Mouse (Mus musculus): ENCODE results near the gene Efna3. TPM values are rescaled to one million over a fixed set of nuclear protein-coding genes. Genes with fewer than 3 reads are reported as not detected.

The Efna3 gene
- total RNA-seq, 2 experiments from 2014 or later, result 77.1 to 82.6 TPM

DNA sequence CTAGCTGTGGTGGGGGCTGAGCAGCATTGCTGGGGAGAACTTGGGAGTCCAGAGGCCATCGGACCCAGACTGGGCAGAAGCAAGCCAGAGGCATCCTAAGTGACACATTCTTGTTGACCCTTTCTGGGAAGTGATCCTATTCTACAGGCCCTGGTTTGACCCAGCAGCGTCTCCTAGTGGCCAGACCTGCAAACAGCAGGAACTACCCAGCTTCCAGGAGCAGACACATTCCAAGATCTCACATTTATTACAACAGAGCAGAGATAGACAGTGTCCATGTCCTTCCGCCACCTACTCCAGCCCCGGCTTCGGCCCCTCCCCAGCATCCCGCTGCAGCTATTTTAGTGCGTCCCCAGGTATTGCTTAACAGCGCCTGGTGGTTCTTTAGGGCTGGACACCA is 16.7 kb upstream of the Efna3 start:
- DNase-seq (ENCODE audit: extremely low spot score in 1 of 2, low spot score in 1 of 2), result peak; percentile 63 to 77

DNA sequence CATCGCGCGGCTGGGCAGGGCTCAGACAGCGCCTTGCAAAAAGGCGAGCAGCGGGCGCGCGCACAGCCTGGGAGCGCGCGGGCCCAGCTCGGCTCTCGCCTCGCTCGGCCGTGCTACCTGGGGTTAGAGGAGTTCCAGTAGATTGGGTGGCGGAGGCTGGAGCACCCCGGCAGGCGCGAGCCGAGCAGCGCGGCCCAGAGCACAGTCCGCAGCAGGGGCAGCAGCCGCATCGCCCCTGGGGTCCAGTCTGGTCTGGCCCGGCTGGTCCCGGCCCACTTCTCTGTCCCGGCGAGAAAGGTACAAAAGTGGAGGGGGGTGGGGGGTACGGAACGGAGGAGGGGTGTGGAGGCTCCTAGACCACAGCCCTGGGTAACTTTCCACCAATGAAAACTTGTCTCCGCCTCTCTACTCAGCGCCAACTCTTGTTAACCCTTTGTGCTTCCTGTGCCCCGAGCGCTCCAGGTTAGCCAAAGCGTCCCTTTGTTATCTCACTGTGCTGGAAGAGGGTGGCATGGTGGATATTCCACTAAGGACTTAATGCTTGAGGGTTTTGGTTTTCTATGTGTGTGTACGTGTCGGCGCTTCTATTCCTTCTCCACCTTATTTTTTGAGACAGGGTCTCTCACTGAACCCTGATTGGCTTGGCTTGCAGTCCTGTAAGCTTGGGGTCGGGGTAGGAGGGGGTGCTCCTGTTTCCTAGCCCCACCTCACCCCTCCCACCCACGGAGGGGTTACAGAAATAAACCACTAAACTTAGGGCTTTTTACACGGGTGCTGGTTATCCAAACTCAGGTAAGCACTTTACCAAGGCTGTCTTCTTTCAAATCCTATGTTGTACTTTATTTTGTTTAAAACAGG is 15.2 kb upstream of the Efna3 start, which contains the start of gene Efna4:
Efna4 (minus strand) TSS at position 308 of the 858 bp plus-strand sequence.
- no peak for DNase-seq (ENCODE audit: extremely low spot score in 1 of 2, low spot score in 1 of 2)

DNA sequence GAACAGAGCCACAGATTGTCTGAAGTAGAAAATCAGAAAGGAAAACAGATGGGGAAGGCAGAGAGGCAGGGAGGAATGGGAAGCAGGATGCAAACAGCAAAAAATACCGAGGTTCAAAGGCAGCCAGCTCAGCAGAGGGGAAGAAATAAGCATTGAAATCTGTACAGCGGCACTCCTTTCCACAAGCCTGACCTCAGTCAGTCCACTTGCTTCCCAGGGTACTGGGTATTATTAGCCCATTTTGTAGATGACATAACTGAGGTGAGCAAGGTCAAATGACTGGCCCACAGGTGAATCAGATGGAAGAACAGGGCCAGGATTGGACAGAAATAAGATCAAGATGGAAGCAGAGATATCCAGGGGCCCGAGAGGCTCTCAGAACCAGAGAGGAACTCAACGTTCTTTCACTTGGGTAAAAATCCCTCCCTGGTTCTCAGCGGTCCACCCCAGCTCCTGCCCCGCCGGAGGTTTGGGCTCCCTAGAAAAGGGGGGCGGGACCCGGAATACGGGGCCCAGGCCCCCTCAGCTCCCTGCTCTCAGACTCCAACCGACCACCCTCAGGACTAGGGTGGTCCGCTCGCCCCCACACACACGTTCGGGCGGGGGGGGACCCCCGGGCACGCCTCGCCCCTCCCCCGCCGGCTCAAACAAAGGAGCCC is 14.4 kb upstream of the Efna3 start:
- DNase-seq (ENCODE audit: extremely low spot score in 1 of 2, low spot score in 1 of 2), result no peak

DNA sequence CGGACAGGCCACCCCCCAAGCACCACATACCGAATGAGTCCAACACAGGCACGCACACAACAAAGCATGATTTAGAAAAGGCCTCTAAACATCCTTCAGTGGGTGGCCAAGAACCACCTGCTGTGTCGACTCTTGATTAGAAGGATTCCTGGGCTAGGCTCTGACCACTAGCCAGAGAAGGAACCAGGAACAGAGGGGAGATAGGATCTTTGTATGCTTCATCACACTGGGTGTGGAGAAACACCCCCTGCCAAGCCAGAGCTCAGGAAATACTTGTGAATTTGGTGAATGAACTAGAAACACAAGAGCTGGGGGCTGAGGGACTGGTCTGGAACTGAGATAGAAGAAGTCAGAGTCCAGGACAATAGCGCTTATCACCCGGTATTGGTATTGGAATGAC is 13.8 kb upstream of the Efna3 start:
- no peak for DNase-seq (ENCODE audit: extremely low spot score in 1 of 2, low spot score in 1 of 2)

DNA sequence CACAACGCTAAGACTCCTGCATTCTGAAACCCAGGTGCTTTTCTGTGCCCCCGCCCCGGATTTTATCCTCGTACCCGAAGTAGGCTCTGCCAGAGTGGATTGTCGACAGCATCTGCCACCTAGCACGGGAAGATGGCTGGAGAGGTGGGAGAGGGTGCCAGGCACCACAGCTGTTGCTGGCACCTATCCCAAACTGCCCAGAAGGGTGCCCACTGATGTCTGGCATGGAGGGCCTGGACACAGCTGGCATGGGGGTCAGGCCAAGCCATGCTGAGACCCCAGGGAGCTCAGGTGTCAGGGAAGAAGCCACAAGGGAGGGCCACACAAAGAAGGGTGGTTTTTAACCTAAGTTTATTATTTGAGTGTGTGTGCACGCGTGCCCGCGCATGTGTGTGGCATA is 10.3 kb upstream of the Efna3 start:
- DNase-seq (ENCODE audit: extremely low spot score in 1 of 2, low spot score in 1 of 2), result no peak

DNA sequence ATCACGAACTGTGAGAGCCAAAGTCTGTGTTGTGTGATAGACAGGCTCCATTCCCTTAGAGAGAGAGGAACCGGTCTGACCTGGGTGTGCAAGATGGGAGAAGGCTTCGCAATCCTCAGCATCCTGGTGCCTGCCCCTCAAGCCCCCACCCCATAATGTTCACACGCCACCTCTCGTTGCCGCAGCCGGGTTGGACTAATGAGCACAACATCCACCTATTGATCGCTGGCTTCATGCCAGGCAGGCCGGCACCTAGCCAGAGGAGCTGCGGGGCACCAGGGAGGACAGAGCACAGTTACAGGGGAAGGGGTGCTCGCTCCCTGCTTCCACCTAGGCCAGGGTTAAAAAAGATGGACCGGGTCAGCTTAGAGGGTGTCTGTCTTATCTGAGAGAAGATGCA is 9.7 kb upstream of the Efna3 start:
- no peak for DNase-seq (ENCODE audit: extremely low spot score in 1 of 2, low spot score in 1 of 2)

DNA sequence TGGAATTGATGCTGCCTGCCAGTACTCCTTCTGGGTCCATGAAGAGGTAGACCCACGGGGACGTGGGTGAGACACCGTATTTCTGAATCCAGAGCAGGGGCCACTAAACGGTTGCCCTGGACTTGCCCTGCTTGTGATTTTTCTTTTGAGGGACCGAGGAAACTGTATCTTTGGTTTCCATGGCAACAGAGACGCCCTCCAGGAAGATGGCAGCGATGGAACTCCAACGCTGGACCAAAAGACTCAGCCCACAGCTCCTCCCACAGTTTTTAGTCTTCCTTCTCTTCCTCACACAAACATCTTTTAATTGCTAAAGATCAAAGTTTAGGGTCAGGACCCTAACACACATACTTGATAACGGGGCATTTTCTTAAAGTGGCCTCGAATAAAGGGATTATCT is 9.2 kb upstream of the Efna3 start:
- DNase-seq (ENCODE audit: extremely low spot score in 1 of 2, low spot score in 1 of 2), result no peak

DNA sequence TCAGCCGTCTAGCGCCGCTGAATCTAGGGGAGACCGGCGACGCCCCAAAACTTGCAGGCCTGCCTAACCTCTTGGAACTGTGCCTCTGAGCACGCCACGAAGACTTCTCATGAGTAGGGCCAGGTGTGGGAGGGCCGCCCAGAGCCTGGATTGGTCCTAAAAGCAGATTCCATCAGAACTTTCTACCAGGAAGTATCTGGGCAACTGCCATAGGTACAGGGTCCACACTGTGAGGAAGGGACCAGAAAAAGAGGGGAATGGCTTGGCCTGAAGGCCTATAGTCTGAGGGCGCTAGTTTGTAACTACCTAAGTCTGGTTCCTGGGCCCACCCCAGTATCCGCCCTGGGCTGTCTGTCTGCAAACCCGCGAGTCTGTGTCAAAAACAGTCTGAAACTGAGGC is 8.8 kb upstream of the Efna3 start:
- no peak for DNase-seq (ENCODE audit: extremely low spot score in 1 of 2, low spot score in 1 of 2)

DNA sequence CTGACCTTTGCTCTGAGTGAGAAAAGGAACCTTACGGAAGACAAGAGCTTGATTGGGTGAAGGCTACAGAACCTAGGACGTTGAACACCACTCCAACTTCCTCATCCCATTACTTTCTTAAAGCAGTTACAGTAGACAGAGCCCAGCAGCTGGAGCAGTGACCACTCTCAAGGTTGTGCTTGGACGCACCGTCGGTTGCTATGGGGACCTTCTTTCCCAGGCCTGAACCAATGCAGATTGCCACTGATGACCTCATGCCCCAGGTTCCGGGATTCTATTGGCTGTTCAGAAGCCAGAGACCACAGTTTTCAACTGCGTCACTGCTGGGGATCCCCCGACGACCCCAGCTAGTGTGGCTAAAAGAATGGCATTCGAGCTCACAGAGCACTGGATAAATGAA is 8.2 kb upstream of the Efna3 start:
- DNase-seq (ENCODE audit: extremely low spot score in 1 of 2, low spot score in 1 of 2), result no peak

DNA sequence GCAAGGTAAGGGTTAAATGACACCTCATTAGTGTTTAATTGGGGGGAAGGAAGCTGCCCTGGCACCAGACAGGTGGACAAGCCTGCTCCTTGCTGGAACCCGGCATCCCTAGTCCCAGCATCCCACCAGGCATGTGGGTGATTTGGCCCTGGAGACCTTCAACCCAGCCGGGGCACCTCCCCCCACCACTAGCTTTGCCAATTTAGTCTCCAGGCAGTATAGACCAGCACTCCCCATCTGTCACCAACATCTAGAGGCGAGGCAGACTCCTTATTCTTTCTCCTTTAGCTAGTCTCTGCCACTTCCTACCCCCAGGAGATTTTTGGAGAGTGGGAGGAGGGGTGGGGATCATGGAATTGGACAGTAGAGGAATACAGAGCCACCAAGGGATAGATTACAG is 7.6 kb upstream of the Efna3 start:
- DNase-seq (ENCODE audit: extremely low spot score in 1 of 2, low spot score in 1 of 2), result no peak

DNA sequence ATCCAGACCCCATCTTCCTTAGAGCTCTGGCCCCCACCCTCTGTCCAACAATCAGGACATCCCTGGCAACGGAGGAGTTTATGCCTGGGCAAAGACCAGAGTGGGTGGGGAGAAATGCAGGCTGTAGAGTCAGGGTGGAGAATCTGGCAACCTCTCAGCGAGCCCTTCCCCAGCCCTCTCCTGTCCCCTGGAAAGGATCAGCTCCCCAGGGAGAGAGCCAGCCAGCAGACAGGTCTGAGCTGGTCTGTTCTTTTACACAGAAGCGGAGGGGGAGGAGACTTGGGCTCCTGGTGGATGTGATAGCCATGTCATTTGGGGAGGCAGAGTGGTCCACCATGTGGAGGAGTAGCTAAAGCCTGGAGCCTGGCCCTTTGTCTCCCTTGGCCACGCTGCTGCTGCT is 5.9 kb upstream of the Efna3 start:
- DNase-seq (ENCODE audit: extremely low spot score in 1 of 2, low spot score in 1 of 2), result no peak

DNA sequence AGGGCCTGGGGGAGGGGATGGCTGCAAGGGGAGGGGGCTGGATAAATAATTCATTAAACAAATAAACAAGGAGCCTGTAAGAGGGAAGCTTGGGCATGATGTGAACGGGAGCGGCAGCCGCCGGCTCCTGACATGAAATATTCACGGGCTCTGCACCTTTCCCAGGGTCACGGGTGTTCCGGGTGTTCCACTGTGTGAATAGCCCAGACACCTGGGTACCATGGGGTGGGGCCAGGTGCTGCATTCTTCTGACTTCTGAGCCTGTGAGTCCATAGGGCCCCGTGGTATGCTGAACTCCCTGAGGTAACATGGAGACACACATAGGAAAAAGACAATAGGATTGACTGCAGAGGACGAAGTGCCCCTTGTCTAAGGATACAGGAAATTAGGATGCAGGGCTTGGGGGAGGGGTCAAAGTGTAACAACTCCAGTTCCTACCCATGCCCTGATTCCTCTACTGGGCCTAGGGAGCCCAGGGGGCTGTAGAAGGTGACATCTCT is 4.7 kb upstream of the Efna3 start:
- no peak for DNase-seq (ENCODE audit: extremely low spot score in 1 of 2, low spot score in 1 of 2)

DNA sequence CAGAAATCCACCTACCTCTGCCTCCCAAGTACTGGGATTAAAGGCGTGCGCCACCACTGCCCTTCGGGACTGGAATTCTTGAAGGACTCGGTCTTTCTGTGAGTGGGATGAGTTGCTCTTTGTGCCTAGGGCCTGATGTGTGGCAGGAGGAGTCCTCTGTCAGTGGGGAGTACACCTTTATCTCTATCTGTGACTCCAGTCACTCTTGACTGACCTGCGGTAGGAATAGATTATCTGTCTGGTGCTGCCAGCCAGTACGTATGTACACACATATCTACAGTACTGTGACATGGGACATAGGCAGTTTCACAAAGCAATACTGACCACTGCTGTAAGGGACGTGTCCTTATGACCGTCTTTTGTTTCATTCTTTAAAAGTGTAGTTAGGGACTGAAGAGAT is 3.1 kb upstream of the Efna3 start:
- DNase-seq (ENCODE audit: extremely low spot score in 1 of 2, low spot score in 1 of 2), result no peak

DNA sequence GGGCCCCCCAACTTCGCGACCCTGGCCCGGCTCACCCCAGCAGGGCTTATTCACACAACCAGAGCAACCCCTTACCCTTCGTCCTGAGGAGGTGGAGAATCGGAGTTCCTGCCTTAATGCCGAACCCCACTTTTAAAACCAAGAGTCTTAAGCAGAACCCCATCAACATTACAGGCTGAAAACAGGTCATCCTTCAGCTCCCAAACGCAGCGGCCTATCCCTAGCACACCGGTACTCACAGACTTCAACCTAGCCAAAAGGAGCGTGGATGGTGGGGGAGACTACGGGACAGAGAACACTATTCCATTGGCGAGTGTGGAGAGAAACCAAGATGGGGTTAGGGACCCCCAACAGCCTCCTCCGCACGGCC is 649 bp downstream of the Efna3 start:
- no peak for DNase-seq (ENCODE audit: extremely low spot score in 1 of 2, low spot score in 1 of 2)

DNA sequence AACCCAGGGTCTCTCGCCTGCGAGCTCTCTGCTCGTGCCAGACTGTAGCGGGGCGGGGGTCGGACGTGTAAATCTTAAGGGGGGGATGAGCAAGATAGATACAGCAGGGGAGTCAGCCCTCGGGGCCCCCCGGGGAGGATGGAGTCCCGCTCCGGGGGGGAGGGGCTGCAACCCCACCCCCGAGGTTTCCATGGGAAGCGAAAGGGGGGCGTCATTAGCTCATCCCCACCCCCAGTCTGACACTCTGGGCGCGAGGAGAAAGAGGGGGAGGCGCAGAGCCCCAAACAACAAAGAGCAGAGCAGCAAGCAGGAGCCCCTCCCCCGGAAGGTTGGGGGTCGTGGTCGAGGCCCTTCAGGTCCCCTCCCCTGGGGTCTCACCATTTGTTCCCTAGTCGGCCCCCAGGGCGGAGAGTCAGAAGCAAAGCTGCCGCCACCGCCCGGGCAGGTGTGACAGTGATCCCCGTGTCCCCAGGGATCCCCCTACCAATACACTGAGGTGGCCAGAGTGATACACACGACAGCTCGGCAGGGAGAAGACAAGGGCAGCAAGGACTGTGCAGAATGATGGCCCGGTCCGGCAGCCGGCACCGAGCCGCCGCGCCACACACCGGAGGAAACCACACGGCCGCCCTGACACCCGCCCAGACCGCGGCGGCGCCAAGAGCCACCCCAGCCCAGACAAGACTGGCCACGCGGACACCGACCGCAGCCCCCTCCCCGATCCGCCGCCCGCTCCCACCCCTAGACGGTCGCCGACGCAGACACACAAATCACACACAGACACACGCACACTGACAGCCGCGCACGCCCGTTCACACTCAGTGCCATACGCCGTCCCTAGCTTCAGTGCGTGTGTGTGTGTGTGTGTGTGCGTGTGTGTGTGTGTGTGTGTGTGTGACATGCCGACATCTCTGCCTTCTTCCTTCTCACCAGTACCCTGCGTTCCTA is 1.3 kb downstream of the Efna3 start:
- no peak for DNase-seq (ENCODE audit: extremely low spot score in 1 of 2, low spot score in 1 of 2)

DNA sequence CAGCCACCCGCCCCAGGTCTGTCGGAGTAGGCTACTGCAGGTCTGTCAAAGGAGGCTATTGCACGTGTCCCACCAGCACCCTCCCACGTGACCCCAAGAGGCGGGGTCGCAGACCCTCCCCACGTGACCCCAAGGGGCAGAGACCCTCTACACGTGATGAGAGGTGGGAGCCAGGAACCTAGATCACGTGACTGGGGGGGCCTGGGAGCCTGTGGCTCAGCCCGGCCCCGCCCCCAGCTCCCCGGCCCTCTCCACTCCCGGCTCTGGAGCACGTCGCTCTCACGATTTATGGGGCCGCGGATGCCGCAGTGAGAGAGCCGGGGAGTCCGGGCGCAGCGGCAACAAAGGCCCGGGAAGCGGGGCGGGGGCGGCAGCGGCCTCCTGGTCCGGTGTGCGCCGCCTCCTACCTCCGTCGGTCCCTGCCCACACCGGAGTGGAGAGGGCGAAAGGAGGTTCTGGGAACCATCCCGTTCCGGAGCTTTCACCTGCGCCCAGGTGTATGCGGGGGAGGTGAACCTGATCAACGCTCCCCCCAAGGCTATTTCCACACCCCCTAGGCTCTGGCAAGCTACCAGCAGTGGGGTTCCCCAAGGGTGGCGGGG is 2.1 kb downstream of the Efna3 start:
- no peak for DNase-seq (ENCODE audit: extremely low spot score in 1 of 2, low spot score in 1 of 2)

DNA sequence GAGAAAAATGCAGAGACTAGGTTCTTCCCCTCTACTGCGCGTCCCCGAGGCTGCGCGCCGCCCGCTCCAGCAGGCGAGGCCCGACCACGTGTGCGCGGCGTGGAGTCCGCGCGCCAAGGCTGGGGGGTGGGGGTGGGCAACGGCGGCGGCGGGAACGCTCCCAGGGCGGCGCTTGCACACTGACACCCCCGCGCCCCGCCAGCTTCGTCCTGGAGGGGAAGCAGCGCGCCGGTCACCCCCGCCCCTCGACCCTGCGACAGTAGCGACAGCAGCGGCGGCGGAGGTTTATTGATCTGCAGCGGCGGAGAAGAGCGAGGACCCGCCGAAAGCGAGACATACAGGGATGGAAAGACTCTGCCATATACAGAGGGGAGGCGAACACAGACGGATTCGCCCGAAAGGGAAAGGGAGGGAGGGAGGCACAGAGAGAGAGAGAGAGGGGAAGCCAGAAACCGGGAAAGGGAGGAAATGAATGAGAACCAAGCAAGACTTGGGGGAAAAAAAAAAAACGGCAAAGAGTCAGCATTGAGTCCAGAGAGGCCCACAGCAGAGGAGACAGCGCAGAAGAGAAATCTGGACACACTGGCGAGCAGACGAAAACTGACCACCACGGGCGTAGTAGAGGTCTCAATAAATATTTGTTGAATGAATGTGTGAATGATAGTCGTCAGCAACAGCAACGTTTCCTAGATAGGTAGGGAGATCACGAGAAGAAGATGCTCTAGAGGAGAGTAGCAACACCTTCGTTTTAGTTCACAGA is 3.0 kb downstream of the Efna3 start:
- peak in 1 of 2 experiments; percentile 53 for DNase-seq (ENCODE audit: extremely low spot score in 1 of 2, low spot score in 1 of 2)

DNA sequence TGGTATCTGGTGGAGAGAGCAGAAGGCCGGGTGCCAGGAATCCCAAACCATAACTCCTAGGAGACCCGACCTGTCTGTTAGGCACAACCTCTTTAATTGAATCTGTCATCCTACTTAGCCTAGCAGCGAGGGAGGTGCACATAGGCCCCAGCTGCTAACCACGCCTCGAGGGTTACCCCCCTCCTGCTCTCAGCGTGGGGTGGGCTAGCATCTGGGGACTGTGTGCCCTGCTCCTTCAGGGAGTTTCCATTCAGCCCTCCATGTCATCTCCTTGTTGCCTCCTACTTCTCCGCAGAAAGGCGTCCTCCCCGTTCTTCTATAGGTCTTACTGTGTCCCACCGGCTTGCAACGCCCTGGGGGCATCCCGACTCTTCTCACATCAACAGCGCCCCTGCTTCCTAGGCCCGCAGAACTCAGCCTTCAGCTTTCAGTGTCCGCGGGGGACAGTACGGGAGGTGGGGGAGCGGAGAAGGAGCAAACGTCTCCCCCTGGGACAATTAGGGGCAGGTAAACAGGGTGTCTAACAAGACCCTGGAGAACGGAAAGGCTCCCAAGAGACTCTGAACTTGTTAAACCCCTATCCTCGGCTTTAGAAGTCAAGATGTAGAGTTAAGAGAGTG is 3.7 kb downstream of the Efna3 start:
- no peak for DNase-seq (ENCODE audit: extremely low spot score in 1 of 2, low spot score in 1 of 2)

DNA sequence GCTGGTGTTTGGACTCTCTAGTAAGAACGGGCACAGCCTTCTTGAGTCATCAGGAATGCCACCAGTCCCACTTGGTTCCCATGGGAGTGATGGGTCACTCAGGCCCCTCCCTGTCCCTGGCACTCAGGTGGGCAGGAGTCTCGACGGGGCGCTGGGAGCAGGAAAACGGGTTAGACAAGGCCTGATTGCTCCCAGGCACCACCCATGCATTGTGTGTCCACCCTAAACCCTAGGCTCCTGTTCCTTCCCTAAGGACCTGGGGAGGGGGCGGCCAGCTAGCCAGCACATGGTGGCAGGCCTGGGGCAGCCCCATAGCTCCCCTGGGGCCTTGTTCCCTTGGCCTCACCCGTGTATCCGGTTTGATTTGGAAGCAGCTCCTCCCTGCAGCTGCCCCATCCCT is 4.4 kb downstream of the Efna3 start:
- no peak for DNase-seq (ENCODE audit: extremely low spot score in 1 of 2, low spot score in 1 of 2)
